Mouse (Mus musculus): ENCODE results near the gene Gm6034. TPM values are rescaled to one million over a fixed set of nuclear protein-coding genes. Genes with fewer than 3 reads are reported as not detected.
"Not testable (repeated sequence)": the region's sequence is repeated elsewhere in the genome, so short reads cannot be mapped to it uniquely, and the experiment has no call there.

Gm6034 gene
- total RNA-seq, 1 experiment from 2014 or later = not detected

- ATAC-seq (replicated peaks; ENCODE audit: low read depth, poor library complexity, severe bottlenecking) = 0 out of 2 replicates have a peak, but pooled peaks have one; percentile 25
These were observed 15.6 kb downstream of the Gm6034 start, which contains the start of gene Gm11127 for GRCm38 (mm10) chr17:36058362-36058761. Gene Gm11127 (minus strand): TSS chr17:36058371.

- peak; percentile 87 for ATAC-seq (replicated peaks; ENCODE audit: low read depth, poor library complexity, severe bottlenecking)
These were observed 18.1 kb downstream of the Gm6034 start for GRCm38 (mm10) chr17:36060829-36061228.

GRCm38 (mm10) chr17:36081901-36082300 is 39.1 kb downstream of the Gm6034 start:
- not testable (repeated sequence) for ATAC-seq (replicated peaks; ENCODE audit: low read depth, poor library complexity, severe bottlenecking)

GRCm38 (mm10) chr17:36082519-36083232 is 39.9 kb downstream of the Gm6034 start:
- ATAC-seq (replicated peaks; ENCODE audit: low read depth, poor library complexity, severe bottlenecking) = not testable (repeated sequence)

GRCm38 (mm10) chr17:36083266-36083869 is 40.6 kb downstream of the Gm6034 start:
- ATAC-seq (replicated peaks; ENCODE audit: low read depth, poor library complexity, severe bottlenecking) = peak; percentile 72; the same call in 1 of the 2 replicates

- peak; percentile 46; the same call in 1 of the 2 replicates for ATAC-seq (replicated peaks; ENCODE audit: low read depth, poor library complexity, severe bottlenecking)
These were observed 41.2 kb downstream of the Gm6034 start for GRCm38 (mm10) chr17:36083870-36084451.

GRCm38 (mm10) chr17:36085976-36086375 is 43.2 kb downstream of the Gm6034 start:
- not testable (repeated sequence) for ATAC-seq (replicated peaks; ENCODE audit: low read depth, poor library complexity, severe bottlenecking)

- ATAC-seq (replicated peaks; ENCODE audit: low read depth, poor library complexity, severe bottlenecking) = not testable (repeated sequence)
These were observed 49.2 kb downstream of the Gm6034 start for GRCm38 (mm10) chr17:36091933-36092332.

GRCm38 (mm10) chr17:36092520-36092919 is 49.8 kb downstream of the Gm6034 start:
- not testable (repeated sequence) for ATAC-seq (replicated peaks; ENCODE audit: low read depth, poor library complexity, severe bottlenecking)

GRCm38 (mm10) chr17:36093936-36094335 is 51.2 kb downstream of the Gm6034 start:
- no peak for ATAC-seq (replicated peaks; ENCODE audit: low read depth, poor library complexity, severe bottlenecking)

- ATAC-seq (replicated peaks; ENCODE audit: low read depth, poor library complexity, severe bottlenecking) = not testable (repeated sequence)
These were observed 56.8 kb downstream of the Gm6034 start for GRCm38 (mm10) chr17:36099603-36100002.

GRCm38 (mm10) chr17:36102091-36102490 is 59.3 kb downstream of the Gm6034 start:
- ATAC-seq (replicated peaks; ENCODE audit: low read depth, poor library complexity, severe bottlenecking) = not testable (repeated sequence)

Other genes starting within 250 kb of the Gm6034 start
- 66.9 and 67.4 TPM in 2 replicates for gene Ier3, start 221.3 kb upstream of the Gm6034 start, total RNA-seq (2017)
- 62.8 and 68.5 TPM in 2 replicates for gene Flot1, start 219.7 kb upstream of the Gm6034 start, total RNA-seq (2017)
- gene Tubb5, start 204.7 kb upstream of the Gm6034 start, total RNA-seq (2017) = 922 and 1,068 TPM in 2 replicates
- gene Mdc1, start 201.4 kb upstream of the Gm6034 start, total RNA-seq (2017) = 27.0 and 39.0 TPM in 2 replicates
- 55.1 and 58.3 TPM in 2 replicates for gene Nrm, start 181.6 kb upstream of the Gm6034 start, total RNA-seq (2017)
- gene Ppp1r18, start 177.4 kb upstream of the Gm6034 start, total RNA-seq (2017) = 11.3 and 24.0 TPM in 2 replicates
- 42.3 and 52.4 TPM in 2 replicates for gene Dhx16, start 163.1 kb upstream of the Gm6034 start, total RNA-seq (2017)
- 6.3 and 10.9 TPM in 2 replicates for gene 2310061I04Rik, start 145.5 kb upstream of the Gm6034 start, total RNA-seq (2017)
- gene Atat1, start 132.9 kb upstream of the Gm6034 start, total RNA-seq (2017) = 10.8 and 13.6 TPM in 2 replicates
- gene Mrps18b, start 126.6 kb upstream of the Gm6034 start, total RNA-seq (2017) = 52.4 and 66.3 TPM in 2 replicates
- gene Ppp1r10, start 126.5 kb upstream of the Gm6034 start, total RNA-seq (2017) = 101 and 107 TPM in 2 replicates
- 236 and 291 TPM in 2 replicates for gene Abcf1, start 73.2 kb upstream of the Gm6034 start, total RNA-seq (2017)
- 23.0 and 23.1 TPM in 2 replicates for gene Gnl1, start 63.1 kb upstream of the Gm6034 start, total RNA-seq (2017)
- 8.3 and 9.7 TPM in 2 replicates for gene Prr3, start 62.7 kb upstream of the Gm6034 start, total RNA-seq (2017)
- 15.3 and 16.4 TPM in 2 replicates for gene H2-T24, start 22.4 kb upstream of the Gm6034 start, total RNA-seq (2017)
- gene H2-T23, start 10.1 kb upstream of the Gm6034 start, total RNA-seq (2017) = 128 and 151 TPM in 2 replicates
- 42.8 and 48.6 TPM in 2 replicates for gene H2-T22, start 214 bp upstream of the Gm6034 start, total RNA-seq (2017)
- gene Gm11127, start 15.4 kb downstream of the Gm6034 start, total RNA-seq (2017) = 0.05 TPM in 1 of 2 replicates, not detected in the other
- gene Gm19684, start 78.7 kb downstream of the Gm6034 start, total RNA-seq (2017) = 0.96 TPM in 1 of 2 replicates, not detected in the other
- gene Gm7030, start 86.5 kb downstream of the Gm6034 start, total RNA-seq (2017) = not detected in 2 replicates
- gene Gm8909, start 125.6 kb downstream of the Gm6034 start, total RNA-seq (2017) = not detected in 2 replicates
- not detected in 2 replicates for gene H2-T3, start 147.3 kb downstream of the Gm6034 start, total RNA-seq (2017)
- 19.6 and 21.1 TPM in 2 replicates for gene Rpp21, start 215.1 kb downstream of the Gm6034 start, total RNA-seq (2017)
- 12.8 and 18.4 TPM in 2 replicates for gene Trim39, start 229.3 kb downstream of the Gm6034 start, total RNA-seq (2017)
- not detected in 2 replicates for gene H2-M10.2, start 243.5 kb downstream of the Gm6034 start, total RNA-seq (2017)